Mouse (Mus musculus) NIH3T3 (cell line): ENCODE measurements around the gene Gm5795.
"Not testable (repeated sequence)": the region's sequence is repeated elsewhere in the genome, so short reads cannot be mapped to it uniquely, and the experiment has no call there.

Experiments
- DNase-seq: peaks from one replicate; pipeline ENCODE4 v3.0.0-alpha.2; 2012; ENCODE audit warnings: low read depth

Gene Gm5795

GRCm38 (mm10) chr14:3187955-3188354 is at the start of gene Gm5795:
Gm5795 (plus strand) TSS chr14:3188255.
- not testable (repeated sequence) for DNase-seq

- not testable (repeated sequence) for DNase-seq
These were observed 20.5 kb downstream of the Gm5795 start, which contains the start of gene D830030K20Rik for GRCm38 (mm10) chr14:3208272-3209152. D830030K20Rik (plus strand) TSS chr14:3208488.

GRCm38 (mm10) chr14:3209367-3209766 is 21.3 kb downstream of the Gm5795 start:
- DNase-seq, result not testable (repeated sequence)
